Mouse (Mus musculus) testis, adult 2 months (tissue): ENCODE results near the gene Arntl.

Experiments
- CTCF ChIP-seq: fragments of 200-500 bp; IDR thresholded peaks from 2 replicates; pipeline ENCODE4 v1.5.1; 2012; ENCODE audit warnings: low read depth, mild to moderate bottlenecking, inconsistent platforms, low read length, moderate library complexity; ENCODE audit not compliant: control insufficient read depth, insufficient read depth, insufficient replicate concordance
- POLR2A ChIP-seq: fragments of 200-500 bp; IDR thresholded peaks from 2 replicates; pipeline ENCODE4 v1.6.1; 2012; ENCODE audit warnings: low read depth, mild to moderate bottlenecking, inconsistent platforms, low read length, moderate library complexity; ENCODE audit not compliant: control insufficient read depth

DNA sequence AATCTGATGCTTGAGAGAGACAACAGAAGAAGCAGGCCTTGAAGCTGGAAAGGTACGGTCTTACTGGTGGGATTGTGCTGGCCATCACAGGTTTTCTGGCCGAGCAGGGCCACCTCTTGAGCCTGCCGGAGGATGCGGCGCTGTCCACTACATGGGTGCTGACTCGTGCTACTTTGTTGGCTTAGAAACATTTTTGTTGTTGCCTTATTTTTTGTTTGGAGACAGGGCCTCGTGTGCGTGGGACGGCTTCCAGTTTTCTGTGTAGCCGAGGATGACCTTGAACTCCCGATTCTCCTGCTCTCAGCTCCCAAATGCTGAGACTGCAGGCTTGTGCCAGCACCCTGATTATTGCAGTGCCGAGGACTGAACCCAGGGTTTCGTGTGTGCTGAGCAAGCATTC, 12.2 kb downstream of the Arntl start:
- TF ChIP-seq POLR2A: no peak
- TF ChIP-seq CTCF: no peak
